Mouse (Mus musculus): ENCODE results near the gene Dhx38. TPM values are rescaled to one million over a fixed set of nuclear protein-coding genes. Genes with fewer than 3 reads are reported as not detected.

Gene Dhx38
- 9.9 and 14.1 TPM in 2 replicates for polyA plus RNA-seq (2012; rRNA removed)

DNA sequence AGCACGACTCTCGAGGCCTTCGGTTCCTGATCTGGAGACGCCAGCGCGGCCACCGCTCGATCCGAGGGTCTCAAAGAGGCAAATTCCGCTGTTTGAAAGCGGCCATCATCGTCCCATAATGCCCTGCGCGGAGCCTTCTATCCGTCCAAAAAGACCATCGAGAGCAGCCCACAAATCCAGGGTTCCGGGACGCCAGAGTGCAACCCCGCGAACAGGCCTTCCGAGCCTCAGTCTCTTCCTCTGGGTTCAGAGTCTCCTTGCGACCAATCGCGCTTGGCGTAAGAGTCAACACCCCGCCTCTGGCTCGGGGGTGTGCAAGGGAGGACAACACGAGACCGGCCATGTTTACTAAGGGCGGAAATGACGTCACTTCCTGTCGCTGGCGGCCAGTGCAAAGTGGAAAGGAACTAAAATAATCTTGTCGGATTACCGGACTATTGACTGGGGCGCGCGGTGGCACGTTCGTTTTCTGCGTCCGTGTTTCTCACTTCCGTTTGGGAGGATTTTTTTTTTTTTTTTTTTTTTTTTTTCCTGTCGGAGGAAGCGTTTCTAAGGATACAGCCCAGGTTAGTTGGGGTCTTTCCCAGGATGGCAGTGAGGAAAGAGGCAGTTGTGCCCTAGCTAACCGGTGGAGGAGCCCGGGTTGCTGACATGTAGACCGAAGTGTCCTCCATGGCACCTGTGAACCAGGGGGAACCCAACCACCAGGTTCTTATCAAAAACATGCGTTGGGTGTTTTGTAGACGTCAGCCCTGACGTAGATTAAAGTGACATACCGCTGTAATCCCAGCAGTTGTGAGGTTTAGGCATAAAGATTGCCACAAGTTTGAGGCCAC is at the start of gene Dhx38, which contains the start of gene Txnl4b:
Gene Dhx38 (minus strand): TSS at position 364 of the 836 bp plus-strand sequence.
Gene Txnl4b (plus strand): TSS at position 395 of the 836 bp plus-strand sequence.
- peak; percentile 84 for DNase-seq (ENCODE audit: low spot score)

- no peak for DNase-seq (ENCODE audit: low spot score)
These were observed 48.9 kb upstream of the Dhx38 start, which contains the start of gene Pkd1l3 for GRCm38 (mm10) chr8:109614243-109615210. Gene Pkd1l3 (plus strand): TSS chr8:109614517.

DNA sequence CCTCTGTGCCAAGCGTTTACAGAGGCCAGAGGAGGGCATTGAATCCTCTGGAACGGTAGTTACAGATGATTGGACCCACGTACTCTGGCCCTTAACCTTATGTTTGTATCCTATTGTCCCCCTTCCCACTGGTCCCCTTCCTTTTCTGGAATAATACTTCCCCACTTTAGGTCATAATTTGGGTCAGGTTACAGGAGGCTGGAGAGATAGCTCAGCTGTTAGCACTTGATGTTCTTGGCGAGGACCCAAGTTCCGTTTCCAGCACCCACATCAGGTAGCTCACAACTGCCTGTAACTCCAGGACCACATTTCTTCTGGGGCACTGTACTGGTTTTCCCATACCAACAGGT is 43.5 kb upstream of the Dhx38 start:
- no peak for DNase-seq (ENCODE audit: low spot score)

- DNase-seq (ENCODE audit: low spot score): peak; percentile 91
These were observed 42.9 kb upstream of the Dhx38 start, which contains the start of gene Dhodh for GRCm38 (mm10) chr8:109608271-109609152. Gene Dhodh (minus strand): TSS chr8:109608673.

GRCm38 (mm10) chr8:109607650-109608049 is 42.0 kb upstream of the Dhx38 start:
- DNase-seq (ENCODE audit: low spot score): no peak

DNA sequence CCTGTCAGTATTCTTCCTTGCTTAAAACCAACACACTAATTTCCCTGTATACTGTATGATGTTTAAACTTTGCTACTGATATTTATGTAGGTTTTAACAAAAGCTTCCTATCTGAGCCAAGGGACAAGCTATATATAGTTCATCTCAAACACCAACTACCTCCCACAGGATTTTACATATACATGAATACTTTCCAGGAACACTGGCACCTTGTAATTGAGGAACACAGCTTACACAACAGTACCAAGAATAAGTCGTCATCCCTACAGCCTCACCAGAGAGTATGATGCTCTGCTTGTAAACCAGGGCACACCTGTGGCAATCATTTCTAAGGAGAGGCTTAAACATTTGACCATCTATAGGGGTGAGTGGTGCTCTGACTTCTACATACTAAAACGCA is 41.1 kb upstream of the Dhx38 start:
- DNase-seq (ENCODE audit: low spot score): no peak

DNA sequence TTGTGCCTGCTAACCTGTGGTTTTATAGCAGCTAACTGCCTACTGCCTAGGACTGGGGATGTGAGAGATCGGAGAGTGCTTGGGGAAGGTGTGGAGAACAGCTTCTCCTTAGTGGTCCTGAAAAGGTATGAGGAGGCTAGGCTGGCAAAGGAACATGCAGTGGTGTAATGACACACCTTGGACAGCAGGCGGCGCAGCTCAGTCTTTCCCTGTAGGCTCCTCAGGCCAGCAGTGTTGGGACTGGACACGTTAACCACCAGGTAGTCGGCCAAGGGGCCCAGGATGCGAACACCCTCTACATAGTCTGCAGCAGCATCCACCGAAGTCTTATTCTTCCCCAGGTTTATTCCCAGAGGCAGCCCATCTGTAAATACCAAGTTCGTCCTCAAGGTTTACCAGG is 30.2 kb upstream of the Dhx38 start:
- DNase-seq (ENCODE audit: low spot score): peak; percentile 45

GRCm38 (mm10) chr8:109593117-109593788 is 27.6 kb upstream of the Dhx38 start:
- DNase-seq (ENCODE audit: low spot score): no peak

- no peak for DNase-seq (ENCODE audit: low spot score)
These were observed 26.5 kb upstream of the Dhx38 start for GRCm38 (mm10) chr8:109592164-109592563.

DNA sequence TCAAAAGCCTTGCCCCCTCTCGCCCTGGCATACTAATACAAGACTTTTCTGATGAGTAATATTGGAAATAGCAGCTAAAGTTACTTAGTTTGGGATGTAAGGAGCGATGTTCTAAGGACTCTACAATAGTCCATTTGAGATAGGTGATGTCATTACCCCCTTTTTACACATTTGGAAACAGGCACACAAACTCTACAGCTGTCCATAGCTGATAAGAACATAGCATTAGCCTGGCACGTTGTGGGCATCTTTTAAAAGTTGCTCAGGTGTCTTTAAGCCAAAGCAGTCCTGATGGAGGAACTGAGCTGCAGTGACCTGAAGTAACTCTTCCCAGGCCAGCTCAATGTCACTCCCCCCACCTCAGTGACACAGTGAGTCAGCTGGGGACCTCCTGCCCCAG is 25.7 kb upstream of the Dhx38 start:
- no peak for DNase-seq (ENCODE audit: low spot score)

GRCm38 (mm10) chr8:109590901-109591300 is 25.2 kb upstream of the Dhx38 start:
- DNase-seq (ENCODE audit: low spot score): no peak

- peak; percentile 53 for DNase-seq (ENCODE audit: low spot score)
These were observed 21.4 kb upstream of the Dhx38 start for GRCm38 (mm10) chr8:109586972-109587504.

DNA sequence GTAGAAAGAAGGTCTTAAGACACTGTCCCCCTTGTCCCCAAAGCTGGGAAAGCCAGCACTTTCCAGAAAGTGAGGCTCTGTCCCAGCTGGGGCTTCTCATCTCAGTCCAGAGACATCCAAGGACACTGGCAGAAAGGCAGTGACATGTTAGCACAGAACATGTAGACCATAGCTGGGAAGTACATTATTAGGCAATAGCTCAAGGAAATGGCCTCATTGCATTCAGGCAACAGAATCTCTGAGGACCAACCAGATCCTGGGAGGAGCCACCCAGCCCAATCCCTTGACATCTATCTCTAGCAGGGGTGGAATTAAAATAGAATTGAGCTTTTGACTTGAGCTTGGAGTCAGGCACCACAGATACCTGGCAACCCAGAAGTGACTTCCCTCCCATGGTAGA is 20.0 kb upstream of the Dhx38 start:
- no peak for DNase-seq (ENCODE audit: low spot score)

- DNase-seq (ENCODE audit: low spot score): no peak
These were observed 19.2 kb upstream of the Dhx38 start for GRCm38 (mm10) chr8:109584830-109585229.

DNA sequence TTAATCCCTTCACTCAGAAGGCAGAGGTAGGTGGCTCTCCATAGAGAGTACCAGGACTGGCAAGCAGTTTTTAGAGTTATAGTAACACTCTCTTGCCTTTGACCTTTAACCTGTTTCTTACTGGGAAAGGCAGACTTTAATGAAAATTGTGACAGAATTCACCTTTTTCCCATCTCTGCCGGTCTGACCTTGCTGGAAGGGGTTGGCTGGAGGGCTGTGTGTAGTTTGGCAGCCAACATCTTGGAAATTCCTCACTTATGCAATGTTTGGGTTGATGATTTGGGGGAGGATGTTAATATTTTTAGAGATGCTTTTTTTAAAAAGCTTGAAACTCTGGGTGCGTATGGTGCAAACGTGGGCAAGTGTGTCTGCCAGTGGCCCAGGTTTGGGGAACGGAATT is 18.6 kb upstream of the Dhx38 start:
- no peak for DNase-seq (ENCODE audit: low spot score)

DNA sequence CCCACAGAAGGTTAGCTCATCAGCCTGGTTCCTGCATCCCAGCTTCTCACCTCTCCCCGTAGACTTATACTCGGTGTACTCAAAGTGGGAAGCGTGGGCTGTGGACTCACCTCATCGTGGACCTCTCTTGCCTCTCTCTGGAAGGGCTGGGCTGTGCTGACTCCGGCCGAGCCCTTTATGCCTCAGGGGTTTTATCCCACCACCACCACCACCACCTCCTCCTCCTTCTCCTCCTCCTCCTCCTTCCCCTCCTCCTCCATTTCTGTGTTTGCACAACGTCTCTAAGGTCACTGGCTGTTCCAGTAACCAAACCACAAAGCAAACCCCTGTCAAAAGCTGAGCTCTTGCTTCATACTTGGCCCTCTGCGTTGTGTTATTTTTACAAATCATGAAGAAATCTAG is 13.2 kb upstream of the Dhx38 start, which contains the start of gene Hp:
Gene Hp (minus strand): TSS at position 273 of the 402 bp plus-strand sequence.
- DNase-seq (ENCODE audit: low spot score): no peak

- DNase-seq (ENCODE audit: low spot score): no peak
These were observed 10.7 kb upstream of the Dhx38 start for GRCm38 (mm10) chr8:109576311-109576710.

DNA sequence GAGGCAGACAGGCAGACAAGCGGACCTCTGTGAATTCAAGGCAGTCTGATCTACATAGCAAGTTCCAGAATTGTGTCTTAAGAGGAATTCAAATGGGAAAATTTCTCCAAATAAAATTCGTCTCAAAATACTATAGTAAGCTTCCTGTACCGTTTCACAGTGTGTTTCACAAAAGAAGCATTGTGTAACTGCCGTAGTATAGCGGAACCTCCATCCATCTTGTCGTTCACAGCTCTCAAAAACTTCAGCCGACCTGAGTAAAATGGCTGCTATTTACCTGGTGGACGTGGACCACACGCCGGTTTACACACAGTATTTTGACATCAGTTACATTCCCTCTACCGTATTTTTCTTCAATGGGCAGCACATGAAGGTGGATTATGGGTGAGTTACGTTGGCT is 5.5 kb upstream of the Dhx38 start:
- DNase-seq (ENCODE audit: low spot score): no peak

GRCm38 (mm10) chr8:109564766-109565165 is 895 bp downstream of the Dhx38 start:
- no peak for DNase-seq (ENCODE audit: low spot score)

DNA sequence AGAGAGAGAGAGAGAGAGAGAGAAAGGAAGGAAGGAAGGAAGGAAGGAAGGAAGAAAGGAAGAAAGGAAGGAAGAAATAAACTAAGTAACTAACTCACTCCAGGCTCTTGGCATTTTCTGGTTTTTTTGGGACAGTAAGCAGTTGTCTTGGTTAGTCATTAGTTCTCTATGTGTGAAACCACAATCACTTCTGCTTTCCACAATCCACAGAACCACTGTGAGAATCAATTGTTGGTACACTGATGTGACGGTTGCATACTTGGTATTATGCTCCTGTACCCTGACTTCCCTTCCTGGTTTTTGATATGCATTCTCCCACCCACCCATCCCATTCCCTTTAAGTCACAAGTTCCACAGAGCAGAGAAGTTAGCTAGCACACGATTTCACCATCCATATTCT is 1.8 kb downstream of the Dhx38 start:
- no peak for DNase-seq (ENCODE audit: low spot score)

All from urinary bladder, adult 2 months (tissue).